In the genomic region with DNA sequence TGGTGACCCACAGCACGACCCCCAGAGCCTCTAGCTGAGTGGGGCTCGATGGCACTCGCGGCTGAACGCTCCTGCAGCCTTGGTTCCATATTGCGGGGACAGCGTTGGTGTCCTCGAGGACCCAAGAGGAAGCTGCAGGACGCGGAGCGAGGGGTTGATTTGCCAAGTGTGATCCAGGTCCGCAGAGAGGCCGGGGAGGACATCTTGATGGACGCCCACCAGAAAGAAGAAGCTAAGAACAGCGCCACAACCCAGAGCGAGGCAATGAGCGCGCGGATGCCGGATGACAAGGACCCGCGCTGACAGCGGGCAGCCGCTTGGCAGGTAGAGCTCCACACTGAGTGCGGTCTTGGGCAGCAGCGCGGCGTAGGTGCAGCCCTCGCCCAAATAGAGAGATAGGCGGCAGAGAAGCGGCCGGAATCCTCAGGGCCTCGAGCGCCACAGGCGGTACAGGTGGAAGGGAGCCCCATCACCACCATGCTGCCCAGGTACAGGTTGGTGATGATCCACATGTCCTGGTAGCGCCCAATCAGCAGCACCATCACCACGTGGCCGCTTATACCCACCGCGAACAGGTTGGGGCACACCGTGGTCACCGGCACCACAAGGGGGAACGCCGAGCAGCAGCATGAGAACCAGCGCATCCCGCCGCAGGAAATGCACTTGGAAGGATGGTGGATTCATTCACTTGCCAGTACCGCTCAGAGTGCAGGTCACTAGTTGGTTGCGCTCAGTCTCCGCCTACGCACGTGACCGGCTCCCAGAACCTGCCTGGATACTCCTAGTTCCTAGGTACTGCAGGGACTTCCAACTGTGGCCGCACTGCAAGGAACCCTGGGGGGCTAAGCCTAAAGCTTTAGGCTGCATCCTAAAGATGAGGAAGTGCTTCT, we compare ENCODE assay signal across 8 mouse cellular contexts. TPM values are rescaled to one million over a fixed set of nuclear protein-coding genes. Genes with fewer than 3 reads are reported as not detected.
A peak's percentile ranks its signal among the peaks of the same experiment; 100 is the strongest.
DNase-seq lines count a peak whose midpoint lies in the region; ATAC-seq and TF ChIP-seq lines count a peak whose summit lies in the region.

No protein-coding gene starts in this region.

- TF ChIP-seq CTCF in heart, postnatal 0 days (IDR thresholded peaks at IDR 0.05; ENCODE audit: low read depth): no peak

- peaks cover 7% of the 10 kb centered on the region; the same call in 1 of the 2 replicates for H3K4me1 ChIP-seq in heart, postnatal 0 days (ENCODE audit: control insufficient read depth, insufficient read depth)
- 0 out of 2 replicates have a peak, but pooled peaks cover 4% of the 10 kb centered on the region for H3K4me1 ChIP-seq in kidney, embryonic 14.5 days (ENCODE audit: control insufficient read depth, insufficient read depth, low read length)
- peaks cover 6% of the 10 kb centered on the region for H3K4me1 ChIP-seq in midbrain, embryonic 11.5 days (ENCODE audit: control insufficient read depth, insufficient read depth, low read length)

- no peak overlapping the region for H3K9ac ChIP-seq in heart, postnatal 0 days (replicated peaks; ENCODE audit: low read depth, low read length)
- 0 out of 2 replicates have a peak overlapping the region, but pooled peaks have one; percentile 28 for H3K9ac ChIP-seq in kidney, embryonic 14.5 days (ENCODE audit: low read depth, low read length)
- H3K9ac ChIP-seq in midbrain, embryonic 11.5 days (ENCODE audit: low read length): peak overlapping the region; percentile 41

- H3K4me3 ChIP-seq in heart, postnatal 0 days (ENCODE audit: low read depth, low read length): peak overlapping the region; percentile 33
- peak overlapping the region; percentile 43 for H3K4me3 ChIP-seq in kidney, embryonic 14.5 days (ENCODE audit: low read length)
- peak overlapping the region; percentile 43 for H3K4me3 ChIP-seq in midbrain, embryonic 11.5 days (ENCODE audit: low read depth, low read length)

- H3K4me2 ChIP-seq in heart, postnatal 0 days (ENCODE audit: low read depth, low read length): peak overlapping the region; percentile 56
- peak overlapping the region; percentile 90 for H3K4me2 ChIP-seq in kidney, embryonic 14.5 days (replicated peaks; ENCODE audit: low read depth, low read length)
- H3K4me2 ChIP-seq in midbrain, embryonic 11.5 days: peak overlapping the region; percentile 95

- no peak overlapping the region for H3K27ac ChIP-seq in heart, postnatal 0 days (ENCODE audit: low read depth)
- no peak overlapping the region for H3K27ac ChIP-seq in kidney, embryonic 14.5 days (ENCODE audit: low read depth, low read length)
- H3K27ac ChIP-seq in midbrain, embryonic 11.5 days (ENCODE audit: low read depth, low read length): no peak overlapping the region

- no peak for ATAC-seq in heart, postnatal 0 days (ENCODE audit: insufficient read depth, low read depth)
- peak; percentile 81 for ATAC-seq in kidney, embryonic 14.5 days (ENCODE audit: low FRiP score, low TSS enrichment)
- peak; percentile 77 for ATAC-seq in midbrain, embryonic 11.5 days (ENCODE audit: low FRiP score)
- ATAC-seq in monocyte, adult 5-6 weeks (replicated peaks; ENCODE audit: insufficient number of reproducible peaks, low FRiP score, low TSS enrichment, poor library complexity, severe bottlenecking): no peak

- 2% methylated on average over 54 of the region's 54 CpGs for WGBS in heart, postnatal 0 days
- WGBS in kidney, embryonic 14.5 days: 3% methylated on average over 54 of the region's 54 CpGs
- 2% methylated on average over 54 of the region's 54 CpGs for WGBS in midbrain, embryonic 11.5 days

- TF ChIP-seq EP300 in heart, postnatal 0 days (IDR thresholded peaks at IDR 0.05; ENCODE audit: low read depth): no peak

- no peak for DNase-seq in heart, postnatal 0 days (ENCODE audit: low spot score)
- DNase-seq in heart, postnatal 36 days: no peak
- peak; percentile 41 for DNase-seq in ZHBTc4 (ENCODE audit: low read depth, low spot score)
- DNase-seq in fibroblast of lung, adult 2 months (ENCODE audit: low read depth): peak; percentile 2
- DNase-seq in midbrain, embryonic 11.5 days (ENCODE audit: low spot score, missing footprints): peak; percentile 92
- no peak for DNase-seq in c-Kit-positive CD71-positive TER-119-positive erythroid progenitor cells, embryonic 14.5 days (ENCODE audit: low spot score)

- intact Hi-C loops in heart, postnatal 36 days (cut with DNase I): no loop called here

- H3K27me3 ChIP-seq in heart, postnatal 0 days (ENCODE audit: control insufficient read depth, insufficient read depth, low read length): peaks cover 28% of the 10 kb centered on the region
- H3K27me3 ChIP-seq in kidney, embryonic 14.5 days (ENCODE audit: control insufficient read depth, insufficient read depth, low read length): peaks cover 17% of the 10 kb centered on the region
- peaks cover 11% of the 10 kb centered on the region for H3K27me3 ChIP-seq in midbrain, embryonic 11.5 days (ENCODE audit: control insufficient read depth, insufficient read depth, low read length)

- H3K36me3 ChIP-seq in heart, postnatal 0 days (replicated peaks; ENCODE audit: control insufficient read depth, insufficient read depth, low read length): no peaks in the 10 kb centered on the region
- peaks cover 5% of the 10 kb centered on the region for H3K36me3 ChIP-seq in kidney, embryonic 14.5 days (ENCODE audit: control insufficient read depth, insufficient read depth, low read length)
- H3K36me3 ChIP-seq in midbrain, embryonic 11.5 days (ENCODE audit: control insufficient read depth, insufficient read depth, low read length): no peaks in the 10 kb centered on the region

- no peaks in the 10 kb centered on the region for H3K9me3 ChIP-seq in heart, postnatal 0 days (replicated peaks; ENCODE audit: control insufficient read depth, low read length)
- no peaks in the 10 kb centered on the region for H3K9me3 ChIP-seq in kidney, embryonic 14.5 days (ENCODE audit: control insufficient read depth, low read length)
- H3K9me3 ChIP-seq in midbrain, embryonic 11.5 days (ENCODE audit: control insufficient read depth, low read length): no peaks in the 10 kb centered on the region

RNA-seq across cellular contexts. Expression of gene Gm9195, which starts 40.6 kb away (rescaled TPM):
- not detected in 2 replicates for total RNA-seq in heart, postnatal 0 days (2014; rRNA removed; ENCODE audit: low replicate concordance)
- not detected in 2 replicates for polyA plus RNA-seq in heart, postnatal 0 days (2015; fragmentation: Nextera tagmentation; extraction: Ambion mirVana)
- not detected for total RNA-seq in heart, postnatal 36 days (2021)
- not detected in 2 replicates for polyA plus RNA-seq in kidney, embryonic 14.5 days (2014; fragmentation: Nextera tagmentation; extraction: Ambion mirVana)
- not detected in 2 replicates for polyA plus RNA-seq in midbrain, embryonic 11.5 days (2014; fragmentation: Nextera tagmentation; extraction: Ambion mirVana)
- not detected in 3 replicates for total RNA-seq in monocyte, adult 5-6 weeks (2017)

Comparison
In these comparisons a context has a peak if more than half of its experiments do, and no peak if none do; other contexts are left out.
1. ATAC-seq: peak in kidney, embryonic 14.5 days (single experiment) and midbrain, embryonic 11.5 days (single experiment); none in heart, postnatal 0 days (single experiment) and monocyte, adult 5-6 weeks (single experiment).
2. DNase-seq: peak in ZHBTc4 (single experiment), fibroblast of lung, adult 2 months (single experiment) and midbrain, embryonic 11.5 days (single experiment); none in heart, postnatal 0 days (single experiment), heart, postnatal 36 days (0 of 2) and c-Kit-positive CD71-positive TER-119-positive erythroid progenitor cells, embryonic 14.5 days (single experiment).
3. Peak in every context shown above with its lines, with median percentiles within 50 percentile points of each other: H3K4me2 ChIP-seq and H3K4me3 ChIP-seq.